Mouse (Mus musculus) G1E (cell line): Measurements from ENCODE around the gene Tnpo2.

ENCODE experiments used
- CTCF ChIP-seq: IDR thresholded peaks from 2 replicates; pipeline ENCODE4 v1.5.1; 2012; ENCODE audit warnings: low read depth, low read length, inconsistent platforms, mixed read lengths
- GATA1 ChIP-seq: IDR thresholded peaks from 2 replicates; pipeline ENCODE4 v1.6.1; 2012; ENCODE audit warnings: borderline replicate concordance, low read length, inconsistent platforms, mixed read lengths
- GATA2 ChIP-seq: IDR thresholded peaks from 2 replicates; pipeline ENCODE4 v1.6.1; 2012; ENCODE audit warnings: low read depth, low read length, inconsistent platforms, borderline replicate concordance
- TAL1 ChIP-seq: conservative IDR thresholded peaks from 2 replicates; pipeline ENCODE4 v1.6.1; 2012; ENCODE audit warnings: low read depth, low read length, inconsistent platforms, mixed read lengths

DNA sequence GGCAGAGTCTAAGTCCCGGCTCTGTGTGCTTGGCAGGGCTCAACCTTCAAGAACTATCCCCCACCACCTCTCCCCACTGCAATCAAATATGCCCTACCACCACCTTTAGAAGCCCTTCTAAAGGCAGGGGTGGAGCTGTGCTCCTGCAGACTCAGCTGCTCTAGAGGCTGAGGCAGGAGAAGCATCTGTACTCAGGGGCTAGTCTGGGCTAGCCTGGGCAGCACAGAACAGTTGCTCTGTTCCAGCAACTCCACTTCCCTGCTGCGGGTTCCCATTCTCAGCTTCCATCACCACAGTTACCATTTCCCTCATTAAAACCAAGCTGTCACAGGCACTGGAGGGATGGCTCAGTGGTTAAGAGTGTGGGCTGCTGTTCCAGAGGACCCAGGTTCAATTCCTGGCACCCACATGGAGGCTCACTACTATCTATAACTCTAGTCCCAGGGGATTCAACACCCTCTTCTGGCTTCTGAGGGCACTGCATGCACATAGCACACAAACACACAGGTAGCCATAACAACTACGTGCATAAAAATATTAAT is 15.1 kb upstream of the Tnpo2 start:
- no peak for TF ChIP-seq CTCF
- TF ChIP-seq GATA1 = no peak
- TF ChIP-seq TAL1 = no peak
- no peak for TF ChIP-seq GATA2
